Mouse (Mus musculus) bone marrow, adult 2 months (tissue): ENCODE results near the gene Il31. TPM values are rescaled to one million over a fixed set of nuclear protein-coding genes. Genes with fewer than 3 reads are reported as not detected.

Source experiments
- H3K27ac ChIP-seq: fragments of 200-500 bp; 2 replicates; pipeline ENCODE4 v1.5.1; 2012; ENCODE audit warnings: low read depth, mild to moderate bottlenecking, control low read depth, inconsistent platforms, low read length; ENCODE audit not compliant: control insufficient read depth, poor library complexity, insufficient read depth
- H3K4me1 ChIP-seq: fragments of 200-500 bp; 2 replicates; pipeline ENCODE4 v1.6.1; 2011; ENCODE audit warnings: low read length; ENCODE audit not compliant: control insufficient read depth, insufficient read depth
- H3K4me3 ChIP-seq: fragments of 200-500 bp; replicated peaks from 2 replicates; pipeline ENCODE3; 2011; ENCODE audit warnings: mild to moderate bottlenecking, low read depth, low read length, control low read depth; ENCODE audit not compliant: control insufficient read depth
- CTCF ChIP-seq: fragments of 200-500 bp; IDR thresholded peaks from 2 replicates; pipeline ENCODE4 v1.5.1; 2011; ENCODE audit warnings: low read length, control low read depth; ENCODE audit not compliant: control insufficient read depth, insufficient read depth
- POLR2A ChIP-seq: fragments of 200-500 bp; IDR thresholded peaks from 2 replicates; pipeline ENCODE4 v1.6.1; 2011; ENCODE audit warnings: low read depth, mild to moderate bottlenecking, control low read depth, low read length, borderline replicate concordance; ENCODE audit not compliant: control insufficient read depth
- WGBS: fragments of 180-500 bp; shearing (Covaris S2); methylation state at CpG from one replicate; pipeline ENCODE4 v1.1.7; 2018; 5-methylcytosine and 5-hydroxymethylcytosine counted together
- polyA plus RNA-seq: library from polyadenylated mRNA; stranded (reverse); fragments of >200 nt; gene quantifications from 2 replicates; pipeline ENCODE4 v1.2.4, GENCODE M21; 2011; ENCODE audit warnings: low replicate concordance; ENCODE audit not compliant: missing spikeins, insufficient read depth, insufficient read length

Il31 gene
- polyA plus RNA-seq, 1 experiment, result not detected

GRCm38 (mm10) chr5:123451886-123452285 lies 37.4 kb downstream of the Il31 start:
- H3K4me3 ChIP-seq, result no peak overlapping the region
- no peak overlapping the region for H3K27ac ChIP-seq
- no peaks in the 10 kb centered on the region for H3K4me1 ChIP-seq
- TF ChIP-seq CTCF (no peak), POLR2A (no peak)
- WGBS, result 85% methylated on average over 7 of the region's 7 CpGs

GRCm38 (mm10) chr5:123444849-123445334 lies 44.4 kb downstream of the Il31 start:
- no peak for TF ChIP-seq POLR2A
- TF ChIP-seq CTCF, result no peak
- WGBS, result 84% methylated on average over 5 of the region's 5 CpGs
- no peak overlapping the region for H3K4me3 ChIP-seq
- H3K27ac ChIP-seq, result no peak overlapping the region
- no peaks in the 10 kb centered on the region for H3K4me1 ChIP-seq

GRCm38 (mm10) chr5:123444069-123444468 lies 45.2 kb downstream of the Il31 start:
- WGBS, result 71% methylated on average over 4 of the region's 4 CpGs
- no peaks in the 10 kb centered on the region for H3K4me1 ChIP-seq
- TF ChIP-seq POLR2A, result no peak
- TF ChIP-seq CTCF, result peak; percentile 90
- H3K4me3 ChIP-seq, result no peak overlapping the region
- H3K27ac ChIP-seq, result no peak overlapping the region

DNA sequence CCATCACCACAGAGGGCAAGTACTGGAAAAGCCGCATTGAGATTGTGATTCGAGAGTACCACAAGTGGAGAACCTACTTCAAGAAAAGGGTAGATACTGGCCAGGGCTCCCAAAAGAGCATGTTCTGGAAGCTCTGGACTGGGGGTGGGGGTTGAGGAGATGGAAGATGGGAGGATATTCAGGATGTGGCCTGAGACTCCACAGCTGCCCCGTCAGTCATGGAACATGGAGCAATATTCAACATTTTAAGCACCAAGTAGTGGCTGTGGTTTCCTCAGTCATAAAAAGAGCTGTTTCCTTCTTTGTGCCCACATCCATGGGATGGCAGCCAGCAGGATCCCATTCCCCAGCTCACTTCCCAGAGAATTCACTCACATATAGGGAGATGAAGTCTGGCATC lies 47.0 kb downstream of the Il31 start:
- WGBS, result 76% methylated on average over 3 of the region's 3 CpGs
- Histone ChIP-seq H3K4me1 (no peaks in the 10 kb centered on the region), H3K4me3 (no peak overlapping the region), H3K27ac (no peak overlapping the region)
- TF ChIP-seq CTCF (no peak), POLR2A (no peak)

DNA sequence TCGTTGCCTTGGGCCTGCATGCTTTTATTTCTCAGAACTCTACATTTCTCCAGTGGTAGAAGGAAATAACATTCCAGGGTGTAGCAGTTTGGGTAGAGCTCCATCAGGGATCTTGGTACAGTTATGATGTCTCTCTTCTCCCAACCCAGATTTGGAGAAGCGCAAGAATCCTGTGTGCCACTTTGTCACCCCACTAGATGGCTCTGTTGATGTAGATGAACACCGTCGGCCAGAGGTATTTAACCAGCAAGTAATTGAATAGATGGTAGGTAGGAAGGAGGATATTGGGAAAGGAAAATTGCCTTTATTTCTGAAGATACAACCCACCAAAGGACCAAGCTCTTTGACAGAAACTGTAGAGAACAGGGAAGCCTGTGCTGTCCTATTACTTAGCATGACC lies 48.6 kb downstream of the Il31 start:
- H3K27ac ChIP-seq, result no peak overlapping the region
- no peak for TF ChIP-seq POLR2A
- no peak for TF ChIP-seq CTCF
- H3K4me3 ChIP-seq, result no peak overlapping the region
- 85% methylated on average over 4 of the region's 4 CpGs for WGBS
- no peaks in the 10 kb centered on the region; the same call in 1 of the 2 replicates for H3K4me1 ChIP-seq

GRCm38 (mm10) chr5:123439941-123440340 lies 49.3 kb downstream of the Il31 start:
- TF ChIP-seq POLR2A, result no peak
- peak; percentile 25; the same call in 1 of the 2 replicates for TF ChIP-seq CTCF
- H3K4me3 ChIP-seq, result no peak overlapping the region
- 90% methylated on average over 4 of the region's 4 CpGs for WGBS

DNA sequence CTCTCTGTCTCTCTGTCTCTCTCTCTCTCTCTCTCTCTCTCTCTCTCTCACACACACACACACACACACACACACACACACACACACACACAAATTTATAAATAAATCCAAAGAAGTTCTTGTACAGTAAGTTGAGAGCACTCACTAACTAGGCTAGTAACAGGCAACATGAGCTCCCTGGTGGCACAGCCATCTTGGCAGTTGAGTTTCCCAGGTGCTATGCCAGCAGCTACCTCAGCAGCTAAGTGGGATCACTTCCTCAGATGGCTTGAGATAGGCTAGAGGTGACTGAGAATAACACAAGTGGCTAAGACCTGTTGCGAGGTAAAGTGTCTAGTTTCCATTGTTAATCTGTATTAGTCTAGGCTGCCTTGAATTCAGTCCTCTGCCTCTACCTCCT lies 50.0 kb downstream of the Il31 start:
- H3K27ac ChIP-seq, result no peak overlapping the region
- no peaks in the 10 kb centered on the region; the same call in 1 of the 2 replicates for H3K4me1 ChIP-seq
- TF ChIP-seq POLR2A (no peak), CTCF (no peak)
- no peak overlapping the region for H3K4me3 ChIP-seq
- WGBS, result 88% methylated on average over 1 of the region's 1 CpGs

More at GRCm38 (mm10) chr5:123439941-123440340, 49.3 kb downstream of the Il31 start:
- Histone ChIP-seq H3K27ac (no peak overlapping the region), H3K4me1 (no peaks in the 10 kb centered on the region; the same call in 1 of the 2 replicates)

GRCm38 (mm10) chr5:123438381-123438780 lies 50.9 kb downstream of the Il31 start:
- WGBS, result 87% methylated on average over 3 of the region's 3 CpGs

GRCm38 (mm10) chr5:123436780-123437175 lies 52.5 kb downstream of the Il31 start:
- TF ChIP-seq CTCF, result no peak
- no peak for TF ChIP-seq POLR2A
- 27% methylated on average over 4 of the region's 4 CpGs for WGBS
- no peaks in the 10 kb centered on the region; the same call in 1 of the 2 replicates for H3K4me1 ChIP-seq
- H3K27ac ChIP-seq, result no peak overlapping the region
- no peak overlapping the region for H3K4me3 ChIP-seq

More at GRCm38 (mm10) chr5:123438381-123438780, 50.9 kb downstream of the Il31 start:
- TF ChIP-seq CTCF (no peak), POLR2A (no peak)
- Histone ChIP-seq H3K27ac (no peak overlapping the region), H3K4me1 (no peaks in the 10 kb centered on the region; the same call in 1 of the 2 replicates), H3K4me3 (no peak overlapping the region)
